Mouse (Mus musculus): ENCODE results near the gene Nucb2. TPM values are rescaled to one million over a fixed set of nuclear protein-coding genes. Genes with fewer than 3 reads are reported as not detected.

Gene Nucb2
- polyA plus RNA-seq, 2 experiments, result 21.5 to 27.5 TPM

DNA sequence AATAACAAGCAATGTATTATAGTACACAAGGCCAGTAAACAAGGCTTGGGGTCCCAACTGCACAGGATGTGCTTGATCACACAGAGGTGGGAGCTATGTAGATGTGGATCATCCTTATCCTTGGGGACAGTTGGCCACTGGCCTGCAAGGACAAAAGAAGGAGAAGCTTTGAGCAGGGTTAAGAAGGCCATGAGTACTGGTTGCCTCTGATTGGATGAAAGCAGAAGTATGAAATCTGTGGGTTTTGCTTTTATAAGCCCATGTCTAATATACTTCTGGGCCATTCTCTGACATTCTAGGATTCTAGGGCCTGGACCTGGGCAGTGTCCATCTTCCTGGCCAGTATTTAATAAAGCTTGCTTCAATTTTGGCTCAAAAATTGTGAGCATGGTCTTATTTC lies 28.3 kb upstream of the Nucb2 start:
- H3K9ac ChIP-seq (ENCODE audit: low read depth, low read length, severe bottlenecking), result no peak overlapping the region
- H3K27ac ChIP-seq (replicated peaks; ENCODE audit: low read depth, low read length), result no peak overlapping the region
- H3K36me3 ChIP-seq (ENCODE audit: control insufficient read depth, insufficient read depth, low read length), result no peaks in the 10 kb centered on the region
- no peak for DNase-seq (ENCODE audit: low spot score)
- no peaks in the 10 kb centered on the region for H3K4me1 ChIP-seq (ENCODE audit: control insufficient read depth, insufficient read depth, low read length)
- H3K4me2 ChIP-seq (replicated peaks; ENCODE audit: low read depth, low read length, severe bottlenecking), result no peak overlapping the region
- H3K27me3 ChIP-seq (ENCODE audit: control insufficient read depth, insufficient read depth, low read length), result no peaks in the 10 kb centered on the region
- no peak for ATAC-seq (ENCODE audit: low FRiP score, low read depth)
- H3K4me3 ChIP-seq (replicated peaks; ENCODE audit: low read length), result no peak overlapping the region
- no peak for TF ChIP-seq POLR2A (IDR thresholded peaks at IDR 0.05; ENCODE audit: borderline replicate concordance, extremely low read depth, insufficient read depth, insufficient read length)
- no peaks in the 10 kb centered on the region for H3K9me3 ChIP-seq (ENCODE audit: control insufficient read depth, low read length)

GRCm38 (mm10) chr7:116476264-116476663 lies 27.9 kb upstream of the Nucb2 start:
- Histone ChIP-seq H3K36me3 (ENCODE audit: control insufficient read depth, insufficient read depth, low read length) (no peaks in the 10 kb centered on the region), H3K27ac (replicated peaks; ENCODE audit: low read depth, low read length) (no peak overlapping the region), H3K4me3 (replicated peaks; ENCODE audit: low read length) (no peak overlapping the region), H3K4me1 (ENCODE audit: control insufficient read depth, insufficient read depth, low read length) (no peaks in the 10 kb centered on the region), H3K4me2 (replicated peaks; ENCODE audit: low read depth, low read length, severe bottlenecking) (no peak overlapping the region), H3K27me3 (ENCODE audit: control insufficient read depth, insufficient read depth, low read length) (no peaks in the 10 kb centered on the region), H3K9me3 (ENCODE audit: control insufficient read depth, low read length) (no peaks in the 10 kb centered on the region), H3K9ac (ENCODE audit: low read depth, low read length, severe bottlenecking) (no peak overlapping the region)
- WGBS, result 82% methylated on average over 5 of the region's 5 CpGs
- DNase-seq (ENCODE audit: low spot score), result no peak
- no peak for TF ChIP-seq POLR2A (IDR thresholded peaks at IDR 0.05; ENCODE audit: borderline replicate concordance, extremely low read depth, insufficient read depth, insufficient read length)
- no peak for ATAC-seq (ENCODE audit: low FRiP score, low read depth)

GRCm38 (mm10) chr7:116483106-116483505 lies 21.1 kb upstream of the Nucb2 start:
- no peaks in the 10 kb centered on the region for H3K36me3 ChIP-seq (ENCODE audit: control insufficient read depth, insufficient read depth, low read length)
- ATAC-seq (ENCODE audit: low FRiP score, low read depth), result no peak
- no peak overlapping the region for H3K9ac ChIP-seq (ENCODE audit: low read depth, low read length, severe bottlenecking)
- no peak for TF ChIP-seq POLR2A (IDR thresholded peaks at IDR 0.05; ENCODE audit: borderline replicate concordance, extremely low read depth, insufficient read depth, insufficient read length)
- no peaks in the 10 kb centered on the region for H3K9me3 ChIP-seq (ENCODE audit: control insufficient read depth, low read length)
- DNase-seq (ENCODE audit: low spot score), result no peak
- 19% methylated on average over 1 of the region's 1 CpGs for WGBS
- H3K4me2 ChIP-seq (replicated peaks; ENCODE audit: low read depth, low read length, severe bottlenecking), result no peak overlapping the region
- H3K27me3 ChIP-seq (ENCODE audit: control insufficient read depth, insufficient read depth, low read length), result no peaks in the 10 kb centered on the region
- no peak overlapping the region for H3K27ac ChIP-seq (replicated peaks; ENCODE audit: low read depth, low read length)
- no peak overlapping the region for H3K4me3 ChIP-seq (replicated peaks; ENCODE audit: low read length)
- no peaks in the 10 kb centered on the region for H3K4me1 ChIP-seq (ENCODE audit: control insufficient read depth, insufficient read depth, low read length)

DNA sequence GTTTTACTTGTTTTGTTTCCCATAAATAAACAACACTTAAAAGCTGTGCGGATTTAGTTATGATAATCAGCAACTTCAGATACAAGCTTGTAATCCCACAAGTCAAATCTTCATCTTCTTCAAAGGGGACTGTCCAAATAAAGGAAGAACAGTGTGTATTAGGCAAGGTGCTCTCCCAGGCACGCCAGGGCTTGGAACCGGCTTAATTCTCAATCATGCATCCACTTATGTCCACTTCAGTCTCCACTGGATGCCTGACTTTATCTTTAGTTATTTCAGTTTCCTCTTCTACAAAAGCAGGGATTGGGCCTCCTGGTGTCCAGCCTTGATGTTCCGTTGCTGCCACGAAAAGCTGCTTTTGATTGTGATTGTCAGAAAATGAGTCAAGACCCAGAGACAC lies 20.4 kb upstream of the Nucb2 start:
- no peak overlapping the region for H3K4me3 ChIP-seq (replicated peaks; ENCODE audit: low read length)
- DNase-seq (ENCODE audit: low spot score) (no peak), ATAC-seq (ENCODE audit: low FRiP score, low read depth) (no peak)
- WGBS, result 81% methylated on average over 5 of the region's 5 CpGs
- no peaks in the 10 kb centered on the region for H3K9me3 ChIP-seq (ENCODE audit: control insufficient read depth, low read length)
- no peak for TF ChIP-seq POLR2A (IDR thresholded peaks at IDR 0.05; ENCODE audit: borderline replicate concordance, extremely low read depth, insufficient read depth, insufficient read length)
- H3K27me3 ChIP-seq (ENCODE audit: control insufficient read depth, insufficient read depth, low read length), result no peaks in the 10 kb centered on the region
- H3K27ac ChIP-seq (replicated peaks; ENCODE audit: low read depth, low read length), result no peak overlapping the region
- H3K9ac ChIP-seq (ENCODE audit: low read depth, low read length, severe bottlenecking), result no peak overlapping the region
- no peaks in the 10 kb centered on the region for H3K4me1 ChIP-seq (ENCODE audit: control insufficient read depth, insufficient read depth, low read length)
- no peak overlapping the region for H3K4me2 ChIP-seq (replicated peaks; ENCODE audit: low read depth, low read length, severe bottlenecking)
- H3K36me3 ChIP-seq (ENCODE audit: control insufficient read depth, insufficient read depth, low read length), result no peaks in the 10 kb centered on the region

DNA sequence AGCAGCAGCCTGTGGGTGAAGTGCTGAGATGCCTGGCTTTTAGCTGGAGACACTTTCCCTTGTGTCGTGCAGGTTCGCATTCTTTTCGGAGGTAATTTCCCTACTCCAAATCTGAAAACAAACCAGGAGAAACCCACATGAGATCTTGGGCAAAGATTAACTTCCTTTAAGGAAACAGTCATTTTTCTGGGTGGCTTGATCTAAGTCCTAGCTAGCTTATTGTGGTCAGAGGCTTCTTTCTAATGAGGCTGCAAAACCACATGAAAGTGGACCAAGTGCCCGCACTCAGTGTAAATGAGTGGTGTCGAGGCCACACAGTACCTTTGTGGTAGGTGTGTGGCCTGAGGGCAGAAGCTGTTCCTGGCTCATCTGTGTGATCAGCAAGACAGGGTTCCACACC lies 20.0 kb upstream of the Nucb2 start:
- Histone ChIP-seq H3K4me1 (ENCODE audit: control insufficient read depth, insufficient read depth, low read length) (no peaks in the 10 kb centered on the region), H3K9me3 (ENCODE audit: control insufficient read depth, low read length) (no peaks in the 10 kb centered on the region), H3K4me3 (replicated peaks; ENCODE audit: low read length) (no peak overlapping the region), H3K36me3 (ENCODE audit: control insufficient read depth, insufficient read depth, low read length) (no peaks in the 10 kb centered on the region), H3K27ac (replicated peaks; ENCODE audit: low read depth, low read length) (no peak overlapping the region), H3K27me3 (ENCODE audit: control insufficient read depth, insufficient read depth, low read length) (no peaks in the 10 kb centered on the region), H3K9ac (ENCODE audit: low read depth, low read length, severe bottlenecking) (no peak overlapping the region), H3K4me2 (replicated peaks; ENCODE audit: low read depth, low read length, severe bottlenecking) (no peak overlapping the region)
- WGBS, result 64% methylated on average over 5 of the region's 5 CpGs
- no peak for DNase-seq (ENCODE audit: low spot score)
- TF ChIP-seq POLR2A (IDR thresholded peaks at IDR 0.05; ENCODE audit: borderline replicate concordance, extremely low read depth, insufficient read depth, insufficient read length), result no peak
- ATAC-seq (ENCODE audit: low FRiP score, low read depth), result no peak

DNA sequence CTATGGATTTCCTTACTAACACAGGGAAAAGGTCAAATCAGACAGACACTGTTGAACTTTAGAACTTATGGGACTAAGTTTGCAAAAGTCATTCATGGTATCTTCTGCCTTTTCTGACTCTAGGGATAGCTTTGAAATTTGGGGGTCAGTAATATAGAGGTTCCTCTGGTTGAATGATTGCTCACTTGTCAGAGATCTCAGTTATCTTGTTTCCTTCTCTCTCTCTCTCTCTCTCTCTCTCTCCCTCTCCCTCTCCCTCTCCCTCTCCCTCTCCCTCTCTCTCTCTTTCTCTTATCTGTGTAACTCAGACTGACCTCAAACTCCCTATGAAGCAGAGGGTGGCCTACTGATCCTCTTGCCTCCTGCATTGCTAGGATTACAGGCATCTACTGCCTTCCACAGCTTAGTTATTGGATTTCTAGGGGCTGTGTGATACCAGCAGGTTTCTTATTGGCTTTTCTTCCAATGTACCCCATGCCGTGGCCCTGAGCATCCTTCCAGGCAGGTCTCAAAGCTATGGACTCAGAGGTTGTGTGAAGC lies 19.0 kb upstream of the Nucb2 start:
- no peaks in the 10 kb centered on the region for H3K36me3 ChIP-seq (ENCODE audit: control insufficient read depth, insufficient read depth, low read length)
- H3K4me1 ChIP-seq (ENCODE audit: control insufficient read depth, insufficient read depth, low read length), result no peaks in the 10 kb centered on the region
- no peaks in the 10 kb centered on the region for H3K27me3 ChIP-seq (ENCODE audit: control insufficient read depth, insufficient read depth, low read length)
- 76% methylated on average over 1 of the region's 1 CpGs for WGBS
- H3K9me3 ChIP-seq (ENCODE audit: control insufficient read depth, low read length), result no peaks in the 10 kb centered on the region
- TF ChIP-seq POLR2A (IDR thresholded peaks at IDR 0.05; ENCODE audit: borderline replicate concordance, extremely low read depth, insufficient read depth, insufficient read length), result no peak
- no peak overlapping the region for H3K4me2 ChIP-seq (replicated peaks; ENCODE audit: low read depth, low read length, severe bottlenecking)
- DNase-seq (ENCODE audit: low spot score) (no peak), ATAC-seq (ENCODE audit: low FRiP score, low read depth) (no peak)
- H3K9ac ChIP-seq (ENCODE audit: low read depth, low read length, severe bottlenecking), result no peak overlapping the region
- no peak overlapping the region for H3K4me3 ChIP-seq (replicated peaks; ENCODE audit: low read length)
- H3K27ac ChIP-seq (replicated peaks; ENCODE audit: low read depth, low read length), result no peak overlapping the region

All from limb, embryonic 14.5 days (tissue).